Mouse (Mus musculus) testis, adult 2 months (tissue): ENCODE results near the gene Arcn1. TPM values are rescaled to one million over a fixed set of nuclear protein-coding genes. Genes with fewer than 3 reads are reported as not detected.

ENCODE experiments used
- H3K27ac ChIP-seq: fragments of 200-500 bp; 2 replicates; pipeline ENCODE4 v1.5.1; 2012; ENCODE audit warnings: low read depth, low read length; ENCODE audit not compliant: control insufficient read depth, insufficient read depth
- H3K27me3 ChIP-seq: fragments of 200-500 bp; 2 replicates; pipeline ENCODE4 v1.6.1; 2012; ENCODE audit warnings: mild to moderate bottlenecking, low read length, moderate library complexity; ENCODE audit not compliant: control insufficient read depth, insufficient read depth
- H3K36me3 ChIP-seq: fragments of 200-500 bp; 2 replicates; pipeline ENCODE4 v1.6.1; 2012; ENCODE audit warnings: mild to moderate bottlenecking, low read length; ENCODE audit not compliant: control insufficient read depth, insufficient read depth
- H3K4me1 ChIP-seq: fragments of 200-500 bp; 2 replicates; pipeline ENCODE4 v1.6.1; 2012; ENCODE audit warnings: low read length; ENCODE audit not compliant: control insufficient read depth, insufficient read depth
- H3K4me3 ChIP-seq: fragments of 200-500 bp; 2 replicates; pipeline ENCODE4 v1.5.1; 2012; ENCODE audit warnings: low read depth, mild to moderate bottlenecking, low read length, moderate library complexity, mixed read lengths; ENCODE audit not compliant: control insufficient read depth
- CTCF ChIP-seq: fragments of 200-500 bp; IDR thresholded peaks from 2 replicates; pipeline ENCODE4 v1.5.1; 2012; ENCODE audit warnings: low read depth, mild to moderate bottlenecking, inconsistent platforms, low read length, moderate library complexity; ENCODE audit not compliant: control insufficient read depth, insufficient read depth, insufficient replicate concordance
- POLR2A ChIP-seq: fragments of 200-500 bp; IDR thresholded peaks from 2 replicates; pipeline ENCODE4 v1.6.1; 2012; ENCODE audit warnings: low read depth, mild to moderate bottlenecking, inconsistent platforms, low read length, moderate library complexity; ENCODE audit not compliant: control insufficient read depth
- polyA plus RNA-seq: library from polyadenylated mRNA; depleted of rRNA; stranded (reverse); fragments of >200 nt; gene quantifications from 2 replicates; pipeline ENCODE4 v1.2.3, GENCODE M21; 2012

The Arcn1 gene
- polyA plus RNA-seq, 1 experiment: 28.5 TPM

GRCm38 (mm10) chr9:44740663-44741192 is 26.9 kb downstream of the Arcn1 start:
- Histone ChIP-seq H3K36me3 (peaks cover 3% of the 10 kb centered on the region), H3K27ac (no peak overlapping the region), H3K4me3 (no peak overlapping the region), H3K4me1 (peaks cover 5% of the 10 kb centered on the region; the same call in 1 of the 2 replicates), H3K27me3 (no peaks in the 10 kb centered on the region)
- no peak for TF ChIP-seq POLR2A
- no peak for TF ChIP-seq CTCF

DNA sequence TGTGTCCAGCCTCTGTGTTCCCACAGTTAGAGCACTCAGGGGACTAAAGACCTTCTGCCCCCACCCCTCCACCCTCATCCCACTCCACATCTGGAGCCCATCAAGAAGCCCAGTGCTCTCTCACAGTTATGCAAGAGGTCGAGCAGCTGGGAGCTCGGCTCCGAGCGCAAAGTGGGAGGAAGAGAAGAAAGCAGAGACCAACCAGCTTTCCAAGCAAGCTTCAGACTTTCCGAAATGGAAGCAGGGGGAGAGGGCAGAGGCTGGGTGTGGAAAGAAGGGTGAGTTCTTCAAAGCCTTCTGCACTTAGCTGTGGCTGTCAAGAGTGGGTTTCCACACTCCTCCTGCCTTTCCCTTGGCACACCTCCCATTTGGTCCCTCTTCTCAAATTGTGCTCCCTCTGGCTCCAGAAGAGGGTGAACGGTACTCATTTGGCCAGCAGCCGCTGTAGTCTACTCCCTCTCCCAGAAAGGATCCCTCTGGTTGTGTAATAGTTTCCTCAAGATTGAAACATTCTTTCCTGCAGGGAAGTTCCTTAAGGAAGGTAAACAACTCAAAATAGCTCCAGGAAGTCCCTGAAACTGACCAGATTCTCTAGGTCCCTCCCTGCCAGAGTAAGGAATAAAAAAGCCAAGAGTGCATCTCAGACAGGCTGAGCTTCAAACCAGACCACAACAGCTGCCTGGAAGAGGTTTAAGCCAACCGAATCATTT is 30.2 kb downstream of the Arcn1 start:
- peak overlapping the region; percentile 72; the same call in 1 of the 2 replicates for H3K27ac ChIP-seq
- H3K4me1 ChIP-seq: peaks cover 24% of the 10 kb centered on the region
- H3K27me3 ChIP-seq: no peaks in the 10 kb centered on the region
- TF ChIP-seq POLR2A (no peak), CTCF (no peak)
- H3K4me3 ChIP-seq: no peak overlapping the region
- no peaks in the 10 kb centered on the region for H3K36me3 ChIP-seq

DNA sequence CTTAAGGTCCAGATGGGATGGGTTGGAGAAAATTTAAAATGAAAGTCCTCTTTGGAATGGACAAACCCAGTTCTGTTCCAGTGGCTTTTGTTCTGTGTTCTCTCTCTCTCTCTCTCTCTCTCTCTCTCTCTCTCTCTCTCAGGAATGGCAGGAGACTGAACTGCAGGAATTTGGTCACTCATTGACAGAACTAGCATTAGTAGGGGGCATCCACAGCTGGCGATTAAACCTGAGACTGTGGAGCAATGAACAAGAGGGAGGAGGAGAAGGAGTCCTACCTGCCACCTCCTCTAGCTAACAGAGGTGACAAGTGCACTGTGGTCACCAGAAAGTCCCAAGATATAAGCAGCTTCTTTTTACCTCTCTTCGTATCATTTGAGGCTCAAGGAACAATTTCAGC is 31.3 kb downstream of the Arcn1 start:
- TF ChIP-seq POLR2A (no peak), CTCF (no peak)
- Histone ChIP-seq H3K36me3 (no peaks in the 10 kb centered on the region), H3K27ac (no peak overlapping the region), H3K4me3 (no peak overlapping the region), H3K27me3 (no peaks in the 10 kb centered on the region), H3K4me1 (peaks cover 24% of the 10 kb centered on the region)

GRCm38 (mm10) chr9:44735886-44736285 is 31.8 kb downstream of the Arcn1 start:
- H3K4me1 ChIP-seq: peaks cover 24% of the 10 kb centered on the region
- no peaks in the 10 kb centered on the region for H3K36me3 ChIP-seq
- no peak overlapping the region for H3K27ac ChIP-seq
- no peak overlapping the region for H3K4me3 ChIP-seq
- no peak for TF ChIP-seq CTCF
- TF ChIP-seq POLR2A: no peak
- no peaks in the 10 kb centered on the region for H3K27me3 ChIP-seq

DNA sequence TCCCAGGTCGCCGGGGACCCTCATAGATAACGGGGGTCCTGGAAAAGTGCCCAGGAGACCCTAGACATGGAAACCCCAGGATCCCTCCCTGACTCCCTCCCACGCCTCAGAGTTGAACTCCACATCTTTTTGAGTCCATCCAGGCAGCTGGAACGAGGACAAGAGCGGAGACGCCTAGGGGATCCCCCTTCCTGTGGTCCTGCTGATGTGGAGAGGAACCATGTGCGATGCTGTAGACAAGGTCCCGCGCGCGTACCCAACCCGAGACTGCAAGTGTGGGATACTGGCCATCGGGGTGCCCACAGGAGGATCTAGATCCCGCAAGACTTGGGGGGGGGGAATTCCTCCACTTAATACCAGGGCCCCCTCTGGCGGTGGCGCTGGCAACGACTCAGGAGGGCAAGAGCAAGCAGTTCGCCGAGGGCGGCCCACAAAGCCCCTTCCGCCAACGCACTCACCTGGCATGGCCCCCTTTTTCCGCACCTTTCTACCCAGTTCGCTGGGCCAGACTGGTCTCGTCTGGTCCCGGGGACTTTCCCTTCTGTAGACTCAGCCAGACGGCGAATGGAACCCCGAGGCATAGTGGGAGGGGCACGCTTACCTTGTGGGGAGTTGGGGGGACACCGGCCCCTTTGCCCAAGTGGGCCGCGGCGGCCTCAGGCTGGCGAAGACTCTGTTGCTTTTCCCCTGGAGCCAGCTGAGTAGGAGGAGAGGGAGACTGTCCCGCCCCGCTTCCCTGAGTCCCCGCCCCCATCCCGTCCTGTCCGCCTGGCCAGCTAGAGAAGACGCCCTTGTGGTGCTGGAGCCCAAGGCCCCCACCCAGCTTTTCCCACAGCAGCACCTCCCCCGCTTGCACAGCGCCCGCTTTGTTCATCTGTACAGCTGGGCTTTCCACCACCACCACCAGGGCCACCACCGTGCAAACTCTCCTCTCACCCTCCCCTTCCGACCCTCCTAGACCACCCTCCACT is 32.8 kb downstream of the Arcn1 start, which contains the start of gene Phldb1:
Gene Phldb1, minus strand, starts transcription at position 675 of the 971 bp plus-strand sequence.
- Histone ChIP-seq H3K4me3 (peak within 1 kb of the TSS; percentile 45), H3K27me3 (no peaks in the 10 kb centered on the region), H3K4me1 (peaks cover 24% of the 10 kb centered on the region), H3K27ac (peak within 1 kb of the TSS; percentile 50; the same call in 1 of the 2 replicates), H3K36me3 (no peaks in the 10 kb centered on the region)
- TF ChIP-seq CTCF (0 out of 2 replicates have a peak, but pooled peaks have one; percentile 3), POLR2A (peak; percentile 29; the same call in 1 of the 2 replicates)

- Histone ChIP-seq H3K36me3 (no peaks in the 10 kb centered on the region), H3K27me3 (no peaks in the 10 kb centered on the region), H3K4me1 (peaks cover 24% of the 10 kb centered on the region), H3K27ac (no peak overlapping the region), H3K4me3 (peak overlapping the region; percentile 45)
- TF ChIP-seq POLR2A: no peak
- no peak for TF ChIP-seq CTCF
Observed at GRCm38 (mm10) chr9:44733671-44734523, 33.7 kb downstream of the Arcn1 start.
